Mouse (Mus musculus): Measurements from ENCODE around the gene Ift27.
A peak's percentile ranks its signal among the peaks of the same experiment; 100 is the strongest.

DNA sequence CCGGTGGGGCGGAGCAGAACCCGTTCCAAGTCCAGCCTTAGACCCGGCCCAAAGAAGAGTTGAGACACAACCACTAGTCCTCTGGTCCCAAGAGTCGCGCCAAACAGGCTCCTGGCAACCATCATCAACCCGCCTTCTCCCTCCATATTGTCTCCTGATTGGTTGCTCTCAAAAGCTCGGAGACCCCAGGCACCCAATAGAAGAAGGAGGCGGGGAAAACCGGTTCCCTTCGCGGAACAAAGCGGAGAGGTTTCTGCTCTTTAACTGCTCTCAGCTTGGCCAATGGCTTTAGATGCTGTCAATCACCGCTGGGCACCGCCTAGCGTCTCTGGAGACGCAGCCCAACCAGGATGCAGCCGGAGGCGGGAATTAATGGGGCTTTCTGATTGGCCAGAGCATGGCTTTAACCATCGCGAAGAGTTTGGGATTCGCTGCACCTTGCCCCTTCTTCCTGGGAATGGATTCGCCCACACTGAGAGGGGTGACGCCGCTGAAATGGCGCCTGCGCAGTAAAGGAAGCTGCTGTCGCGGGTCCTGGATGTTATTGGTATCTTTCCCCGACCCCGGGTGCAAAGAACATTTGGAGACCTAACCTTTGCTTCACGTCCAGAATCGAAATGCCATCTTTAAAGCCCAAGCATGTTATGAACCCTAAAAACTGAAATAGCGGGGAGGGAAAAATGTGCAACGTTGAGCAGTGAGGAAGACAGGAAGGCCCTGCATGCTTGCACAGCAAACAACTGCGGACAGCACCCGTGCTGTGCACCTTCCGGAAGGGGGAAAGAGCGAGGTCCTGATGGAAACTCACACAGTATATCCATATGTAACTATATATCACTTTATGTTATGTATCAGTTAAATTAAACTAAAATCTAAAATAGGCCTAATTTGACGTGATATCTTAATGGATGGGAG is at the start of gene Ift27:
- peak; percentile 59 for TF ChIP-seq POLR2A (IDR thresholded peaks at IDR 0.05; ENCODE audit: insufficient read length, low read depth)
- no peak for TF ChIP-seq MYOG (IDR thresholded peaks at IDR 0.05; ENCODE audit: control insufficient read depth in 1 of 3, insufficient read depth in 1 of 3, insufficient read length in 2 of 3, low read depth in 2 of 3)
- no peak for TF ChIP-seq TCF3 (IDR thresholded peaks at IDR 0.05; ENCODE audit: insufficient read length, low read depth)
- no peak for TF ChIP-seq MAX (IDR thresholded peaks at IDR 0.05; ENCODE audit: low read depth)
- no peak for TF ChIP-seq CEBPB (IDR thresholded peaks at IDR 0.05; ENCODE audit: insufficient read depth, poor library complexity, severe bottlenecking)
- no peak for TF ChIP-seq TCF12 (IDR thresholded peaks at IDR 0.05; ENCODE audit: insufficient read depth, poor library complexity, severe bottlenecking)

Measured in myocyte (in vitro differentiated cells).